Mouse (Mus musculus) CD8-positive naive resting alpha-beta T cell, adult 2 months (primary cell): ENCODE results near the gene Zbtb9.

ENCODE experiments used
- DNase-seq, 2 experiments: peaks; one replicate each; pipeline ENCODE4 v3.0.0; 2022; ENCODE audit warnings: low read depth in 2 of 2, low spot score in 2 of 2

Zbtb9 gene

DNA sequence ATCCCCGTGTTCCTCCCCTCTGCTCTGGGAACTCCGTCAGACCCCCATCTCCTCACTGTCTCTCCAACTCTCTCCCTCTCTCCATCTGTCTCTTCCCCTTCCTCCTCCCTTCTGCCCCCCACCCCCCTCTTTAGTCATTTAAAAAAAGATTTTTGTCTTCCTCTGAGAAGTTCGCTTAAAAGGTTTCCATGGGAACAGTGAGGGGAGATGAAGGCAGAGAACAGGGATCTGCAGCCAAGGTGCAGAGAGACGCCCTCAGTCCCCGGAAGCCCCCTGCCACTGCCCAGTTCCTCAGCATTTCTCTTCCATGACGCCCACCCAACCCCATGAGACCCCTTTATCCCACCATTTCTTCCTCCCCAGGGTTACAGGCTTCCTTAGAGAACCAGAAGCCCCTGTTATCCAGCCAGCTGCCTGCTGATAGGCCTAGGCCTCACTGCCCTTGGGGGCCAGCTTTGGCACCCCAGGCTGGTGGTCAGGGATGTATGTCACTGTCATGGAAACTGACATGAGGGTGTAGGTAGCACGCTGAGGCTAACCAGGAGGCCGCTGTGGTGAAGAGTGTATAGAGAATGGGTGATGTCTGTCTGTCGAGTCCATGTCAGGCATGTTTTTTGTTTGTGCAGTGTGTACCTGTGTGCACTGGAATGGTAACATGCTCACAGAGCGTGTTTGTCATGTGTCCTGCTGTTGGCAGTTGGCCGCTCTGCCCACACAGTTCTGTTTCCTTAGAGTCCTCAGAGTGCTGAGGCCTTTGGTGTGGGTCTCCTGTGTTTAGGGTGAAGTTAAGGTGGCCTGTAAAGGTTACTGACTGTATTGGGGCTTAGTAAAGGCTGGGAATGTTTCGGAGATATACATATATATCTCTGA, 25.5 kb upstream of the Zbtb9 start:
- DNase-seq, result no peak

DNA sequence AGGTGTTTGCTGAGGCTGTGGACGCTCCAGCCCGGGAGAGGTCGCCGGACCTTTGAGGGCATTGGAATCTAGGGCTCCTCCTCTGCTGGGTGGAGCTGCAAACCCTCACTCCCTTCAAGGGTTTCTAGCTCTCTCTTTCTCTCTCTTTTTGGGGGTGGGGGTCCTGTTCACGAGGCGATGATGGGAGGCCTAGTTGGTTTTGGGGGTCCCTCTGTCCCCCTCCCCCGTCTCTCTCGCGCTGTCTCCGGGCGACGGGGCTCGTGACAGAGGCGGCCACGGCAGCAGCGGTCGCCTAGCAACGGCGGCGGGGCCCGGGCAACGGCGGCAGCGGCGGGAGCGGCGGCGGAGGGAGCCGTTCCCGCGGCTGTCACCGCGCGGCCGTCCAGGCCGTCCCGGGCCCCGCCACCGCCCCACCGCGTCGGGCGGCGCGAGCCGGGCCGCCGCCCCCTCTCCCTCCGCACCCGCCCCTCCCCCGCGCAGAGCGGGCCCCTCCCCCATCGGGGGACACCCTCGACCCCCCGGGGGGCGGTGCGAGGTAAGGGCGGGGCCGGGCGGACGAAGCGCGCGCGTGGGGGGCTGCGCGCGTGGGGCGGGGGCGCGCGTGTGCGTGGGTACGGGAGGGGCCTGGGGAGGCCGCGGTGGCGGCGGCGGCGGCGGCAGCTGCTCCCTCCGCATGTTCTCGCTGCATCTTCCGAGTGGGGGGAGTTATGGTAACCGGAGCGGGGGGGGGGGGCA, 24.5 kb upstream of the Zbtb9 start:
- no peak for DNase-seq

GRCm38 (mm10) chr17:26949051-26949577, 23.9 kb upstream of the Zbtb9 start:
- DNase-seq, result no peak

DNA sequence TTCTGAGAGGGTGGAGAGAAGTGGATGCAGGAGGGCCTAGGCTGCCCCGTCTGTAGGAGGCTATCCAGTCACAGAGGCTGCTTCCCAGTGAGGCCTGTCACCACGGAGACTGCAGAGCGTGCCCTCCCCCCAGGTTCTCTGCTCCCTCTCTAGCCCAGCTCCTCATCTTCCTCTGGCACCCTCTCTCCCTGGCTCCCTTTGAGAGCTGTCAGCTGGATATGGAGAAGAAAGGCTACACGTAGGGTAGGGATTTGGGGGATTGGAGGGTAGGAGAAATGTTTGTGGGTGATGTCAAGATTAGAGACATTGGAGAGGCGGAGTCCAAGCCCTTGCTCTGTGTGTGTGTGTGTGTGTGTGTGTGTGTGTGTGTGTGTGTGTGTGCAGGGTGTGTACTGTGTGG, 23.1 kb upstream of the Zbtb9 start:
- DNase-seq, result no peak

- no peak for DNase-seq
Measured at GRCm38 (mm10) chr17:26950560-26951288, 22.2 kb upstream of the Zbtb9 start.

DNA sequence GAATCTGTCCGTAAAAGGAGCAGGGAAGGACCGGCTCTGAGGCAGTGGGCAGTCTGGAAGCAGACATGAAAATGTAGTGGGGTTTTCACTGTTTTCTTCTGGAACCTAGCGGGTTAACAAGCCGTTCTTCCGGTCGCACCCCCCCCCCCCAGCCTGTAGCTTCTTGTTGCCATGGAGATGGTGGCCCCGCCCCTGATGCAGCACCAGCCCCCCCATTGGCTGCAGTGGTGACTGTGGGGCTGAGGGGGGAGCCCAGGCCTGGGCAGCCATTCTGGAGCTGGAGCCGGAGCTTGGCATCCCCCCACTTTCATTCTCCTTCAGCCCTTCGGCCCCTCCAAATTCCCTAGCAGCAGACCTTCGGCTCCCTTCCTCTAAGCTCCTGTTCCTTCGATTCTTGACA, 21.6 kb upstream of the Zbtb9 start:
- peak; percentile 56 to 74 for DNase-seq

DNA sequence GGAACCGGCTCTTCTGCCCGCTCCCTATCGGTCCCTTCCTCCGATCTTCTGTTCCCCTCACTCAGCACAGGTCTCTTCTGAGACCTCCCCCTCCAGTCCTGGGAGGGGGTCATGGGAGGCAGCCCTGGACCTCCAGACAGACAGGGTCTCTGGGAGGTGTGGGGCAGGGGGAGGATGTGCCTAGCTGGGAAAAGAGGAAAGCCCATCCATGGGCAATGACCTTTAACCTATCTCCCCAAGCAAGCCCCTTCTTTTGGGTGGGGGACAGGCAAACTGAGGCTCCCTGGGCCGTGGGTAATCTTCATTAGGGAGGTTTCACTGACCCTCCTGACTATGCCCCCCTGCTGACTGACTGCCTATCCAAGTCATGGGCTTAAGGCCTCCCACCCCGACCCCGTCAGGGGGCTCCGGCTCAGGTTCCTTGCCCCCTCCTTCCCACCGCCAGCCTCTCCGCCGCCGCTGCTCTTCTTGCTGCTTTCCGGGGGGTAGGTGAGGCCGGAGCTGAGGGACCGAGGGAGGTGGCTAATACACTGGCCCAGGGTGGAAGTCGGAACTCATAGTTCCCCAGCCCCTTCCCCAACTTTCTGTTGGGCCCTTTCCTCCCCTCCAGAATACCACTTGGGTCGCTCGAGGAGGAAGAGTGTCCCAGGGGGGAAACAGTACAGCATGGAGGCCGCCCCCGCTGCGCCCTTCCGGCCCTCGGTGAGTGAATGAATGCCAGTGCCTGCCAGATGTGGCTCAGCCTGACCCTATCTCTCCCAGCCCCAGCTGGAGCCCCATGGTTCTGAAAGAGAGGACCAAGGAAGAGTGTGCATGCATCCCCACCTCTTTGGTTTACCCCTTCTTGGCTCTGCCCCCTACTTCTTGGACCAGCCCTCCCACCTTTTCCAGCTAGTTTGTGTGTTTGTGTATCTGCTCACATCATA, 20.8 kb upstream of the Zbtb9 start:
- no peak for DNase-seq

- DNase-seq, result no peak
Measured at GRCm38 (mm10) chr17:26953201-26953600, 19.8 kb upstream of the Zbtb9 start.

DNA sequence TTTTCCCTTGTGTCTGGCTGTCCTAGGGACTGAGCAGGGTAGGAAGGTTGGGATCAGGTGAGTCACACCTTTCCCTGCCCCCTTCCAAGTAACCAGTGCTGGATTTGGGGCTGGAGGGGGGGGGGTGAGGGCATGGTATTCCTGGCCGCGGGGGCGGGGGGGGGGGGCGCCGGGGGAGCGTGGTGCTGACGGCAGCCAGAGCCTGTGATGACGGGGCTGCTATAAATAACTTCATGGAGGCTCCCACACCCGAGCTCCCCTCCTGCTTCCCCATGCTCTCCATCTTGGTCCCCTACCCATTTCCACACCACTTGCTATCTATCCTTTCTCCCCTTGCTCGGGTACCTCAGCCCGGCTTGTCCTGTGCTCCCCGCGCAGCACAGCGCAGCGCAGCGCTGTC, 19.2 kb upstream of the Zbtb9 start:
- no peak for DNase-seq

DNA sequence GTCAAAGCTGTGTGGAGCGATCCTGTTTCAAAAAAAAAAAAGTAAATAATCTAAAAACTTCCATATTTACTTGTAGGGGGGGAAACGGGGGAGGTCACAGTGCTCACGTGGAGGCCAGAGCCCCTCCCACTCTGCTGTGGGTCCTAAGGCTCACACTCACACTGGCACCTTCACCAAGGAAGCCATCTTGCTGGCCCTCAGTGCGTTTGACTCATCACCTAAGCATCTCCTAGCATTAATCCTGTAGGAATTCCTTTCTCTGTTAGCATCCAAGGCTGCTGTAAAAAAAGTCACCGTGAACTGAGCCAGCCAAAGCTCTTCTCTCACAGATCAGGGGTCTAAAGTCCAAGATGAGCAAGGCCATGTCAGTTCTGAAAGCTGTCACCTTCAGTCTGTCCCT, 16.7 kb upstream of the Zbtb9 start:
- no peak for DNase-seq

GRCm38 (mm10) chr17:26956895-26957294, 16.1 kb upstream of the Zbtb9 start:
- no peak for DNase-seq

DNA sequence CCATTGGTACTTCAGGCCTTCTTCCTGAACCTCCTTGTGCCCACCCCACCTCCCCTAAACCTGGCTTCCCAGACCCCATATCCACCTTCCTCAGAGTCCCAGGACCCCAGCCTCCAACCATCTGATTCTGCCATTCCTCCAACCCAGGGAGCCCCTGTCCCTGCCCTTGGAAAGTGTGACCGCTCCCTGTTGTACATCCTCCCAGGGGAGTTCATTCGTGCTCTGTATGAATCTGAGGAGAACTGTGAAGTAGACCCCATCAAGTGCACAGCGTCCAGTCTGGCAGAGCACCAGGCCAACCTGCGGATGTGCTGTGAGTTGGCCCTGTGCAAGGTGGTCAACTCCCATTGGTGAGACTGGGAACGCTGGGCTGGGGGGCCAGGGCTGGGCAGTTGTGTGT, 15.1 kb upstream of the Zbtb9 start:
- DNase-seq, result no peak

DNA sequence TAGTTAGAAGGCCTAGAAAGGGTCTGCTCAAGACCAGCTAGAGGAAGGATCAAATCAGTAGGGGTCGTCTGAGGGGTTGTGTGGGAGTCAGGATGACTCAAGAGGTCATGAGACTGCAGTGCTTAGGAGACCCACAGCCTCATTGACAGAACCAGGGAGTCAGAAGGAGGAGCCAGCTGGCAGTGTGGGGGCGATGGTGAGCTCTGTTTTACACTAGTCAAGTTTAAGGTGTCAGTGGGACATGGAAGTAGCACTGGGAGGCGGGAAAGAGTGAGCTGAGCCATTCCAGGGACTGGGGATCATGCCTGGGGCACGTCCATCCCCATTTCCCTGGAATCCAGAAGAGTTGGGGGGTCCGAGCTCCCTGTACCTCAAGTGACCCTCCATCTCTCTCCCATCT, 14.1 kb upstream of the Zbtb9 start:
- no peak for DNase-seq

DNA sequence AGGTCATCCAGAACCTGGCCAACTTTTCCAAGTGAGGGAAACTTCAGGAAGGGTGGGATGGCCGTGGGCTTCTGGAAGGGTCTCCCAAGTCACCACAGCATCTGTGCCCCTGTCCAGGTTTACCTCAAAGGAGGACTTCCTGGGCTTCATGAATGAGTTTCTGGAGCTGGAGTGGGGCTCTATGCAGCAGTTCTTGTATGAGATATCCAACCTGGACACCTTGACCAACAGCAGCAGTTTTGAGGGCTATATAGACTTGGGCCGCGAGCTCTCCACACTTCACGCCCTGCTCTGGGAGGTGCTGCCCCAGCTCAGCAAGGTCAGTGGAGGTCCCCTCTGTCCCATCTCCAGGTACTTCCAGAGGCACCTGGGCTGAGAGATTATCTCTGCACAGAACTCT, 13.2 kb upstream of the Zbtb9 start:
- DNase-seq, result no peak

GRCm38 (mm10) chr17:26961572-26962240, 11.3 kb upstream of the Zbtb9 start:
- DNase-seq, result no peak

DNA sequence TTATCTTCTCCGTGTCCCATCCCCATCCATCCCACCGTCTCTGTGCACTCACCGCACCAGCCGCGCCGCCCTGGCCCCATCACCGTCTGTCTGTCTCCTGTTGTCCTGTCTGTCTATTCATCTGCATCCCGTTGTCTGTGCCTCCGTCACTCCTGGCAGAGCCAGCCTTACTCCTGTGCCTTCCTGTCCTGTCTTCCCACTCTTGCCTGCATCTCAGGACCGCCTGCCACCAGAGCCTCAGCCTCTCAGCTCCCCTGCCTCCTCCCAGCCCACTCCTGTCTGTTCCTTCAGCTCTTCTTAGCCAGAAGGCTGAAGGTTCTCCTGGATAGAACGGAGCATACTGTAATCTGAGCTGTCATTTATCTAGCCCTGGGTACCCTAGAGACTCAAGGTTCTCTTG, 6.0 kb upstream of the Zbtb9 start:
- no peak for DNase-seq

- DNase-seq, result no peak
Measured at GRCm38 (mm10) chr17:26967477-26967876, 5.5 kb upstream of the Zbtb9 start.

DNA sequence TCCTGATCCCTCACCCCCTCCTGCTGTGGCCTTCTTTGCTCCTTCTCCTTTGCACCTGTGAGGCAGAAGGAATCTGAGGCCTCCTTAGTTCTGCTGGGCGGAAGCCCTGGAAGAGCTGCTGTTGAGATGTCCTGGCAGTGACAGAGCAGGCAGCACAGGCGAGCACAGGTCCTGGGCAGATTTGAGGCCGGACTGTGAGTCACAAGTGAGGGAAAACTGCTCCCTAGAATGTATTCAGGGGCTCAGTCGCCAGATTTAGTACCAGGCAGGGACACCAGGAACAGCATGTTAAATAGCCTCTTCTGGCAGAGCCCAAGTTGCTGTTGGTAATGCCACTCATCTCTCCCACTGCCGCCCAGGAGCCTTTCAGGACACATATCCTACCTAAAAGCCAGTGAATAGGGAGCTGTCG, 4.8 kb upstream of the Zbtb9 start:
- DNase-seq, result no peak

DNA sequence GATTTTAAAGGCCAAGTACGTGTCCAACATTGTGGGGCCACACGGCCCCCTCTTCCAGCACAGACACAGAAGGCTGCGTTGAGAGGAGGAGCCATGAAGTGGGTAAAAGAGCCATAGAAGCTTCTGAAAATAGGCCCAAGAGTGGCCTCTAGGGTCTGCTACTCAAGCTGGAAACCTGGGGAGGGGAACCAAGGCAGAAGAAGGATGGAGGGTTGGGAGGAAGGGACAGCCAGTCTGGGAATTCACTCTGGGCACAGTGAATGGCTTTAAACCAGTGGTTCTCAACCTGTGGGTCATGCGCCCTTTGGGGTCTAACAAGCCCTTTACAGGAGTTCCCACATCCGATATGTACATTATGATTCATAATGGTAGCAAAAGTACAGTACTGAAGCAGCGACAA, 3.7 kb upstream of the Zbtb9 start:
- no peak for DNase-seq

GRCm38 (mm10) chr17:26970221-26970620, 2.7 kb upstream of the Zbtb9 start:
- DNase-seq, result no peak
